Mouse (Mus musculus): ENCODE data around the gene Pdia3.
"Not testable (repeated sequence)": the region's sequence is repeated elsewhere in the genome, so short reads cannot be mapped to it uniquely, and the experiment has no call there.

Gene Pdia3

DNA sequence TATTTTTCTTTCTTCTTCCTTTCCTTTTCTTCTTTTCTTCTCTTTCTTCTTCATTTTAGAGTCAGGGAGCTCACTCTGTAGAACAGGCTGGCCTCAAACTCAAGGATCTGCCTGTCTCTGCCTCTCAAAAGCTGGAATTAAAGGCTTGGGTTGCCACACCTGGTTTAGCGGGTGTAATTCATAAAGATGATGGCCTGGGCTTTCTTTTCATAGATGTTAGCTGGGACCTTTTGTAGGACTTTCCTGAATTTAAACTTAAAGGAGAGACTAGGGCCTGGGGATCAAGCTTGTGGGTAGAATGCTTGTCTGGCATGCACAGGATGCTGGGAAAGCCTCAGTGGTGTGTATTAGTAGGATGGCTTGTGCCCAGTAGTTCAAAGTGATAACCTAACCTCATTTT, 30.6 kb downstream of the Pdia3 start, which contains the start of gene Ell3:
TSS of gene Ell3 (minus strand) at position 101 of the 400 bp plus-strand sequence.
- DNase-seq, result no peak

DNA sequence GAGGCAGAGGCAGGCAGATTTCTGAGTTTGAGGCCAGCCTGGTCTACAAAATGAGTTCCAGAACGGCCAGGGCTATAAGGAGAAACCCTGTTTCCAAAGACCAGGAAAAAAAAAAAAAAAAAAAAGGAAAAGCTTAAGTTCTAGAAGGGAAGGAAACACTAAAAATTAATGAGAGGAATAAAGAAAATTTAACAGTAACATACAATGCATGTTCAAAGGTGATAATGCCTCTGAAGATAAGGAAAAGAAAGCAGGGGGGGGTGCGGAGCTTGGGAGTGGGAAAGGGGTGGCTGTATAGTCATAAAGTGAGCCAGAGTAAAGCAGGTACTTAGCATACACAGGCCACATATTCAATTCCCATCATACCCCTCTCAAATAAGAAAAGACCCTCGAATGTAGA, 31.5 kb downstream of the Pdia3 start:
- DNase-seq, result no peak

DNA sequence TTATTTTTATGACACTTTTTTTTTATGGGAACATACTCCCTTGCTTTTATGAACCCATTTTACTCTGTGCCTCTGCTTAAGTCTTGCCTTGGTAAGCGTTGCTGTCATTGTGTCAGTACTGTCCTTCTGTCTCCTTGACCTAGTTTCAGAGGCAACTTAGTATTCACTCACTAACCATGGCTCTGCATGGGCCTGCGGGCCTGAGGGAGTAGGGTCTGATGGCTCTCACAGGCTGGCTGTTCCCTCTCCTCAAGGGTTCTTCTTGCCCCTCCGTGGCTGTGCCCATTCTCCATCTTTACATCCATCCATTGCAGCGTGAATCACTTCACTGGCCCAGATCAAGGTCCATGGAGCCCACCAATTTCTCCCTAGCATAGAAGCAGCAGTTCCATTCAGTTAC, 32.9 kb downstream of the Pdia3 start:
- no peak for DNase-seq

- no peak for DNase-seq
Measured at GRCm38 (mm10) chr2:121447006-121447405, 33.4 kb downstream of the Pdia3 start.

DNA sequence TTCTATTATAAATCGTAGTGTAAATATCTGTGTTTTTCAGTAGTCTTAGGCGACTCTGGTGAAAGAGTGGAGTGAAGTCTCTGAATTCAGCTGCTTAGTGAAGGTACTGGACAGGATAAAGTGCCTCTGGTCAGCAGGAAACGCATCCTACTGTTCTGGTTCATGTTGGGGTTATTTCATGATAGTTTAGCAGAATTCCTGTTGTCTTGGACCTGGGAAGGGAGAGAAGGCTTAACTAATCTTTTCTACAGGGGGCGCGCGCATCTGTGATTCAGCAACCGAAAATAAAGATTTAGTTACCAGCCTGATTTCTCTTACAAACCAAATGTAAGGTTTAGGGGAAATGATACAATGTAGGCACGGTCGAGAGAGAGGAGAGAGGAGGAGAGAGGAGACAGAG, 34.6 kb downstream of the Pdia3 start:
- peak; percentile 69 for DNase-seq

- DNase-seq, result peak; percentile 100
Measured at GRCm38 (mm10) chr2:121448739-121449535, 35.4 kb downstream of the Pdia3 start, which contains the start of gene Serf2. Serf2 (plus strand) TSS chr2:121449195.

DNA sequence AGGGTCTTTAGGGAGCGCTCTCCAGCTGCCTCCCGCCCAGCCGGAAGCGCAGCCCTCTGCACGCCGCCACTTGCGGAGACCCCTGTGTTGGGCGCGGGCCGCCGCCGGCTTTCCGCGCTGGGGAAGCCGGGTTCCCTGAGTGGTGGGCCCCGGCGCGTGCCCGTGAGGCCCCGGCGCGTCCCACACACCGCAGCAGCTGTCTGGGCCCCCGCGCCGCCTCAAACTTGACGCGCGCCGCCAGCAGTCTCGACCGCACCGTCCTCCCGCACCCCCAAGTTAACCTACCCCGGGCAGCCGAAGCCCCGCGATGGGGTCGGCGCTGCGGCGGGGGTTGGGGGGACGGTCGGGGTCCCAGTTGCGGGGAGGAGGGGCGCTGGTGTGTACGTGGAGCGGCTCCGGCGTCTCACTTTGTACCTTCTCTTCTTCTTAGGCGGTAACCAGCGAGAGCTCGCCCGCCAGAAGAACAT, 36.0 kb downstream of the Pdia3 start:
- DNase-seq, result no peak

GRCm38 (mm10) chr2:121450093-121450492, 36.5 kb downstream of the Pdia3 start:
- no peak for DNase-seq

DNA sequence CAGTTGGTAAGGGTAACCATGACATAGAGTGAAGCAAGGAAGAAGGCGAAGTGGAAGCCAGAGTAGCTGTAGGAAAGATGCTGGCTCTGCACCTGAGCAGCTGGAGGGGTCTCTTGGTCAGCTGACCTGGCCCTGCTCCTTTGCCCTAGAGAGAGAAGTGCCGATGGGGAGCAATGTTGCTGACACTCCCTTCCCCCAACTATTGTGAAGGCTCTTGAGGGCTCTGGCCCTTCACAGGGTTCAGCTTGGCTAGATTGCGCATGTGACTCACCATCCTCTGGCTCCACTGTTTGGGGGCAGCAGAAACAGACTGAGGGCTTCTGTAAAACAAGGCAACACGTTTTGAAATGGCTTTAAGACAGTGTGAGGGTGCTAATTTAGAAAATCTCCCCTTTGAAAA, 38.8 kb downstream of the Pdia3 start:
- no peak for DNase-seq

- DNase-seq, result no peak
Measured at GRCm38 (mm10) chr2:121452990-121453389, 39.4 kb downstream of the Pdia3 start, which contains the start of gene Hypk. Hypk (plus strand) TSS chr2:121453290.

DNA sequence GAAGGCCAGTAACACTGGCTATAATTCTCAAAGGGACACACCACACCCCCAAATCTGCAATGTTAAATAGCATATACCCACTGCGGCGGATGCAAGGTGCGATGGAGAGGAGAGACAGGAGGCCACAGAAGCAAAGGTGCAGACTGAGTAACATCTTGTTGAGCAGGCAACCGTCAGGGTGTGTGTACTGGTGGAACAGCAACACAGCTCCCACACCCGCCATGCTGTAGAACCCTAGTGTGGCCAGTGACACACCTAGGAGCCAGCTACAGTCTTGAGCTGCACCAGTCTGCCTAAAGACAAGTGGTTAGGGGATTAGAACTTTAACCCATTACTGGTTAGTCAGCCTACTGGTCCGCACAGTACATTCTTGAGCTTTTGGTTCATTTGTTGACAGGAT, 40.3 kb downstream of the Pdia3 start:
- DNase-seq, result no peak

DNA sequence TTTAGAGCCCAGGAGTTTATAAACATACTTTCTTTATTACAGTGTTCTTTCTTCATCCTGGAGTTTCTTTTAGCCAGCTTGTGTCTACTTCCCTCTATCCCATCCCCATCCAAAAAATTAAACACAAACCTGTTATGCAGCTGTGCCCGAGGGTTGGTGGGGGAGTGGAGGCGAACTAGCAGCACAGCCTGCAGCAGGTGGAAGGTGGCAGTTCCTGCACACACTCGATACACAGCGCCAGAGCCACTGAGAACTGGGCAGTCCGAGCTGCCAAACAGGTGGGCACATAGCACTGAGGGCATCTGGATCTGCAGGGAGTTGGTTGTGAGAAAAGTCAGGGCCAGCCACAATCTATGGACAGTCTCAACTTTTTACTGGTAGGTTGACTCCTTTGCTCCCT, 42.0 kb downstream of the Pdia3 start:
- DNase-seq, result no peak

DNA sequence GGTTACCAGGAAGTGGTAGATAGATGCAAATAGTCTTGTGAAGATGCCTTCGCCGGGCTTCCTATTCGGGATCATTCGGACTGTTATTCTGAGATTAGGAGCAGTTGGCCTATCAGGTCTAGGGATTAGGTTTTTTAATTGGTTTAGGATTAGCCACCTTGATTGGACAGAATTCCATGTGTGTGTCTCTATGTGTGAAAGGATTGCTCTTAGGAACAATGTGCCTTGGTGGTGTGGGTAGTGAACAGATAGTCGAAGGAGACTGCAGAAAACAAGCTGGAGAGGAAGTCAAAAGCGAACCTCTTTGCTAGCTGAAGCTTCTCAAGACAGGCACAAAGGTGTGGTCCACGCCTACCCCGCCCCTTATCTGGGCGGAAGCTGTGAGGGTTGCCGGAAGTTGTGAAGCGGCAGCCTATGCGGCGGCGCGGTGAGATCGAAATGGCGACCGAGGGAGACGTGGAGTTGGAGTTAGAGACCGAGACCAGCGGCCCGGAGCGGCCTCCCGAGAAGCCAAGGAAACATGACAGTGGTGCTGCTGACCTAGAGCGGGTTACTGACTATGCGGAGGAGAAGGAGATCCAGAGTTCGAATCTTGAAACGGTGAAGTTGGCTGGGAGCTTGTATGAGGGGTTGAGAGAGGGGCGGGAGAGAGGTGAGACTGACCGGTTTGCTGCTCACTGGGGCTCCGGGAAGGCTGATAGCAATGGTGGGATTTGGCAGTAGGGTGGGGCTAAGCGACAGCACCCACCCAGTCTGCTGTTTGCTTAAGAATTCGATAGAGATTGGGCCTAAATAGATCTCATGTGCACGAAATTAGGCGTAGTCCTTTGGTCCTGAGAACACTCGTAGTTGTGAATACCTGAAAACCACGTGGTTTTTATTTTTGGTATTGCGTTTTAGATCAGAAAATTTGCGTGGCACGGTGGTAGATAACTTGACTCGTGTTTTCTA, 43.4 kb downstream of the Pdia3 start, which contains the start of gene Serinc4:
TSS of gene Serinc4 (minus strand) at position 90 of the 951 bp plus-strand sequence.
- DNase-seq, result peak; percentile 89

- DNase-seq, result no peak
Measured at GRCm38 (mm10) chr2:121460071-121460470, 46.5 kb downstream of the Pdia3 start.

- not testable (repeated sequence) for DNase-seq
Measured at GRCm38 (mm10) chr2:121468982-121469381, 55.4 kb downstream of the Pdia3 start.

DNA sequence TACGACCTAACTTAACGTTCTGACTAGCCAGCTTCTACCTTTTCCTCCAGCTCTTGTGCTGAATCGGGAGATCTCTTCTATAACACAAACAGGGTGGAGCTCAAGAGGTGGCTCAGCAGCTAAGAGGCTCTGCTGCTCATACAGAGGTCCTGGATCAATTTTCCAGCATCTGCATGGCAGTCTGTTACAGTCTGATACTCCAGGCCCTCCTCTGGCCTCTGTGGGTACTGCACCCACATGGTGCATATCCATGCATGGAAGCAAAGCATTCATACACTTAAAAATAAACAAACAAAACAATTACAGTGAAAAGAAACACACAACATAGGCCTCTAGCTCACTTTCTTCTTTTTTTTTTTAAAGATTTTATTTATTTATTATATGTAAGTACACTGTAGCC, 59.2 kb downstream of the Pdia3 start:
- DNase-seq, result not testable (repeated sequence)

- peak; percentile 88 for DNase-seq
Measured at GRCm38 (mm10) chr2:121473301-121474179, 60.0 kb downstream of the Pdia3 start, which contains the start of gene Mfap1b. Mfap1b (minus strand) TSS chr2:121474067.

- DNase-seq, result no peak
Measured at GRCm38 (mm10) chr2:121474180-121474535, 60.6 kb downstream of the Pdia3 start.

GRCm38 (mm10) chr2:121475306-121475705, 61.7 kb downstream of the Pdia3 start:
- DNase-seq, result not testable (repeated sequence)

DNA sequence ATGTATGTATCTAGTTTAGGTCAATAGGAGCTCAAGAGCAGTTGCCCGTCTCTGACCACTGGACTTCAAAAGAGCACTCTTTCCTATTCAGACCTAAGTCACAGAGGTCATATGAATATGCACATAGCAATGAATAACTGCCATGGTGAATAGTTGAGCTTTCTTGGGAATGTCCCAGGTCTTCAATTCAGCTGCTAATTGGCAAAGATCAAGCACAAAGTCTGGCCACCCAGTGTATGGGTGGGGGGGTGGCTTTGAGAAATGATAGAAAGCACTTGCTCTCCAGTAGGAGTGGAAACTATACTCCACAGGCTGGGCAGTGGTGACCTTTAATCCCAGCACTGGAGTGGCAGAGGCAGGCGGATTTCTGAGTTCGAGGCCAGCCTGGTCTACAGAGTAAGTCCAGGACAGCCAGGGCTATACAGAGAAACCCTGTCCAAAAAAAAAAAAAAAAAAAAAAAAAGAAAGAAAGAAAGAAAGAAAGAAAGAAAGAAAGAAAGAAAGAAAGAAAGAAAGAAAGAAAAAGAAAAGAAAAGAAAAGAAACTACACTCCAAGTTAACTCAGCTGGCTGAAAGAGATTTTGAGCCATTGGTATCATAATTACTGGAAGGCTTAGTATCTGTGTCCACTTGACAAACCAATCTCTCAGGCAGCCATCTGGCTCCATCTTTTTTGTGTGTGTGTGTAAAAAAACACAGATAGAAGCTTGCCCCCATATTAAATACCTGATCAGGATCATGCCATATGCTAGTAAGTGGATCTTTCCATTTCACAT, 64.1 kb downstream of the Pdia3 start:
- no peak for DNase-seq

DNA sequence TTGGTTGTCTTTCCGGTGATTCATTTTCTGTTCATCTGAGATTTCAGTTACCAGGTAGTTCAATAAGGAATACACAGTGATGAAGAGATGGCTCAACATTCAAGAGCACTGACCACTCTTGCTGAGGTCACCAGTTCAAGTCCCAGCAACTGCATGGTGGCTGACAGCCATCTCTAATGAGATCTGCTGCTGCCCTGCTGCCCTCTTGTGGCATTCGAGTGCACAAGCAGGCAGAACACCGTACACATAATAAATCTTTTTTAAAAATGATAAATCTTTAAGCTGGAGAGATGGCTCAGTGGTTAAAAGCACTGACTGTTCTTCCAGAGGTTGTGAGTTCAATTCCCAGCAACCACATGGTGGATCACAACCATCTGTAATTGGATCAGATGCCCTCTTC, 66.9 kb downstream of the Pdia3 start:
- peak; percentile 17 for DNase-seq
